Mouse (Mus musculus) embryonic facial prominence, embryonic 12.5 days (tissue): ENCODE results near the gene Tmem106b. TPM values are rescaled to one million over a fixed set of nuclear protein-coding genes. Genes with fewer than 3 reads are reported as not detected.

ENCODE experiments used
- ATAC-seq: fragments of 200-750 bp; cut with Nextera tagmentation; 2 replicates; pipeline ENCODE4 v1.8.0; 2017; ENCODE audit not compliant: insufficient number of reproducible peaks, insufficient read depth, low FRiP score, low TSS enrichment
- H3K27ac ChIP-seq: fragments of 300-500 bp; sonication (generic); 2 replicates; pipeline ENCODE4 v1.5.1; 2016; ENCODE audit warnings: mild to moderate bottlenecking
- H3K27me3 ChIP-seq: fragments of 300-500 bp; sonication (generic); 2 replicates; pipeline ENCODE4 v1.6.1; 2016; ENCODE audit warnings: mild to moderate bottlenecking, moderate library complexity
- H3K36me3 ChIP-seq: fragments of 300-500 bp; sonication (generic); 2 replicates; pipeline ENCODE4 v1.6.1; 2016; ENCODE audit warnings: mild to moderate bottlenecking
- H3K4me1 ChIP-seq: fragments of 300-500 bp; sonication (generic); 2 replicates; pipeline ENCODE4 v1.6.1; 2016
- H3K4me2 ChIP-seq: fragments of 300-500 bp; sonication (generic); replicated peaks from 2 replicates; pipeline ENCODE4 v1.6.1; 2016; ENCODE audit warnings: mild to moderate bottlenecking, moderate library complexity
- H3K4me3 ChIP-seq: fragments of 300-500 bp; sonication (generic); 2 replicates; pipeline ENCODE4 v1.5.1; 2016; ENCODE audit warnings: mild to moderate bottlenecking
- H3K9ac ChIP-seq: fragments of 300-500 bp; sonication (generic); 2 replicates; pipeline ENCODE4 v1.6.1; 2016; ENCODE audit warnings: mild to moderate bottlenecking, moderate library complexity
- H3K9me3 ChIP-seq: fragments of 300-500 bp; sonication (generic); 2 replicates; pipeline ENCODE4 v1.6.1; 2016; ENCODE audit warnings: mild to moderate bottlenecking, moderate library complexity
- WGBS: fragments of 180-500 bp; shearing (Covaris S2); methylation state at CpG from one replicate; pipeline ENCODE4 v1.1.7; 2016; 5-methylcytosine and 5-hydroxymethylcytosine counted together
- polyA plus RNA-seq: library from polyadenylated mRNA; unstranded; fragments of >200 nt; fragmentation: Nextera tagmentation; extraction: Ambion mirVana; gene quantifications from 2 replicates; pipeline ENCODE4 v1.2.1, GENCODE M21; 2016

Tmem106b gene
- polyA plus RNA-seq, 1 experiment from 2014 or later: 36.2 TPM

GRCm38 (mm10) chr6:13073876-13074275, 4.3 kb downstream of the Tmem106b start:
- H3K4me1 ChIP-seq: peaks cover 5% of the 10 kb centered on the region; the same call in 1 of the 2 replicates
- ATAC-seq: no peak
- no peaks in the 10 kb centered on the region for H3K9me3 ChIP-seq
- H3K36me3 ChIP-seq: peaks cover 31% of the 10 kb centered on the region
- WGBS: 85% methylated on average over 2 of the region's 2 CpGs
- no peak overlapping the region for H3K9ac ChIP-seq
- H3K27ac ChIP-seq: no peak overlapping the region
- no peak overlapping the region for H3K4me3 ChIP-seq
- no peak overlapping the region for H3K4me2 ChIP-seq
- H3K27me3 ChIP-seq: no peaks in the 10 kb centered on the region

GRCm38 (mm10) chr6:13082881-13083280, 13.3 kb downstream of the Tmem106b start:
- H3K36me3 ChIP-seq: peaks cover 49% of the 10 kb centered on the region
- H3K9me3 ChIP-seq: no peaks in the 10 kb centered on the region
- no peak overlapping the region for H3K4me2 ChIP-seq
- WGBS: 93% methylated on average over 9 of the region's 9 CpGs
- no peak overlapping the region for H3K4me3 ChIP-seq
- H3K9ac ChIP-seq: no peak overlapping the region
- H3K4me1 ChIP-seq: no peaks in the 10 kb centered on the region
- no peak overlapping the region for H3K27ac ChIP-seq
- H3K27me3 ChIP-seq: no peaks in the 10 kb centered on the region
- no peak for ATAC-seq

- Histone ChIP-seq H3K4me2 (no peak overlapping the region), H3K4me3 (no peak overlapping the region), H3K4me1 (no peaks in the 10 kb centered on the region), H3K9me3 (no peaks in the 10 kb centered on the region), H3K36me3 (no peaks in the 10 kb centered on the region), H3K9ac (no peak overlapping the region), H3K27ac (no peak overlapping the region), H3K27me3 (no peaks in the 10 kb centered on the region)
- WGBS: 70% methylated on average over 2 of the region's 2 CpGs
- ATAC-seq: no peak
Measured at GRCm38 (mm10) chr6:13096656-13097435, 27.3 kb downstream of the Tmem106b start.

GRCm38 (mm10) chr6:13100137-13100536, 30.6 kb downstream of the Tmem106b start:
- Histone ChIP-seq H3K36me3 (no peaks in the 10 kb centered on the region), H3K27me3 (no peaks in the 10 kb centered on the region), H3K4me2 (no peak overlapping the region), H3K27ac (no peak overlapping the region), H3K4me3 (no peak overlapping the region), H3K9ac (no peak overlapping the region), H3K9me3 (no peaks in the 10 kb centered on the region), H3K4me1 (no peaks in the 10 kb centered on the region)
- no peak for ATAC-seq
- WGBS: 82% methylated on average over 2 of the region's 2 CpGs

- 74% methylated on average over 1 of the region's 1 CpGs for WGBS
- H3K27me3 ChIP-seq: no peaks in the 10 kb centered on the region
- no peak overlapping the region for H3K9ac ChIP-seq
- no peak overlapping the region for H3K27ac ChIP-seq
- H3K4me1 ChIP-seq: no peaks in the 10 kb centered on the region
- no peak overlapping the region for H3K4me3 ChIP-seq
- H3K4me2 ChIP-seq: no peak overlapping the region
- no peaks in the 10 kb centered on the region for H3K36me3 ChIP-seq
- no peak for ATAC-seq
- H3K9me3 ChIP-seq: no peaks in the 10 kb centered on the region
Measured at GRCm38 (mm10) chr6:13108662-13109061, 39.1 kb downstream of the Tmem106b start.

DNA sequence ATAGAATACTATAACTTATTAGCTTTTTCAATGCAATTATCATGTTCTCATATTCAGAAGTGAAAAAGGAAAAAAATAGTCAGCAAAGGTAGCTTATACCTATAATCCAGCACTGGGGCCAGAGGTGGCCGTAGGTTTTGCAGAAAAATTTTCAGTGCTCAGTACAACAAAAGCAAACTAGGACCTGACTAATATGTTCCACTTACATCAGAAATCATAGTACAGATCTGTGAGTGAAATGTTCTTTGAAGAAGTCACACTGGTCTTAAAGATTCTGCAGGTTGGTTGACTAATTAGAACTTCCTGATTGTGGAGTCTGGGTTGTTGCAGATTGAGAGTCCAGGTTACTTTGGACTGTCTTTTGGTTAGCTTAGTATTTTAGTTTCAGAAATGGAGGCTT, 67.7 kb downstream of the Tmem106b start:
- Histone ChIP-seq H3K36me3 (no peaks in the 10 kb centered on the region), H3K4me2 (no peak overlapping the region), H3K4me3 (no peak overlapping the region), H3K9ac (no peak overlapping the region), H3K9me3 (no peaks in the 10 kb centered on the region), H3K4me1 (no peaks in the 10 kb centered on the region), H3K27ac (no peak overlapping the region), H3K27me3 (no peaks in the 10 kb centered on the region)
- no peak for ATAC-seq
- WGBS: 87% methylated on average over 1 of the region's 1 CpGs

Other genes starting within 250 kb of the Tmem106b start
- 0.11 and 0.29 TPM in 2 replicates for gene Vwde, start 155.2 kb downstream of the Tmem106b start, polyA plus RNA-seq